Mouse (Mus musculus) adrenal gland, adult (tissue): Measurements from ENCODE around the gene Eva1c.

ENCODE experiments used
- DNase-seq, 2 experiments: peaks; one replicate each; pipeline ENCODE4 v3.0.0; 2022 to 2023; ENCODE audit warnings: low spot score in 1 of 2; ENCODE audit not compliant: inconsistent age in 2 of 2

Eva1c gene

GRCm38 (mm10) chr16:90910855-90911533, 84.5 kb downstream of the Eva1c start:
- peak in 1 of 2 experiments; percentile 52 for DNase-seq

GRCm38 (mm10) chr16:90911766-90912165, 85.2 kb downstream of the Eva1c start:
- peak; percentile 76 to 84 for DNase-seq

GRCm38 (mm10) chr16:90916040-90916481, 89.5 kb downstream of the Eva1c start:
- peak; percentile 79 to 92 for DNase-seq

- no peak for DNase-seq
These were observed 90.6 kb downstream of the Eva1c start for GRCm38 (mm10) chr16:90917156-90917555.

GRCm38 (mm10) chr16:90921471-90922159, 95.1 kb downstream of the Eva1c start:
- DNase-seq: no peak

- DNase-seq: peak; percentile 87 to 94
These were observed 98.3 kb downstream of the Eva1c start for GRCm38 (mm10) chr16:90924606-90925370.

- peak; percentile 78 to 92 for DNase-seq
These were observed 98.9 kb downstream of the Eva1c start for GRCm38 (mm10) chr16:90925461-90925860.

- no peak for DNase-seq
These were observed 100.9 kb downstream of the Eva1c start for GRCm38 (mm10) chr16:90927446-90927845.

- no peak for DNase-seq
These were observed 107.1 kb downstream of the Eva1c start for GRCm38 (mm10) chr16:90933534-90934176.

- peak; percentile 76 to 92 for DNase-seq
These were observed 107.7 kb downstream of the Eva1c start for GRCm38 (mm10) chr16:90934193-90934686.

- peak; percentile 95 to 98 for DNase-seq
These were observed 108.3 kb downstream of the Eva1c start, which contains the start of gene Cfap298 for GRCm38 (mm10) chr16:90934687-90935328. Gene Cfap298, minus strand, starts transcription at chr16:90935114.

- DNase-seq: no peak
These were observed 114.7 kb downstream of the Eva1c start for GRCm38 (mm10) chr16:90941246-90941645.

- DNase-seq: no peak
These were observed 120.5 kb downstream of the Eva1c start for GRCm38 (mm10) chr16:90946977-90947376.

GRCm38 (mm10) chr16:90950354-90950963, 123.9 kb downstream of the Eva1c start:
- no peak for DNase-seq

- DNase-seq: no peak
These were observed 126.6 kb downstream of the Eva1c start for GRCm38 (mm10) chr16:90953147-90953546.

- no peak for DNase-seq
These were observed 127.3 kb downstream of the Eva1c start for GRCm38 (mm10) chr16:90953770-90954169.
